Mouse (Mus musculus) embryonic fibroblast, embryonic 13.5 days (primary cell): ENCODE measurements around the gene Specc1.

Experiments used
- CTCF ChIP-seq: IDR thresholded peaks from 2 replicates; pipeline ENCODE4 v1.5.1; 2011; ENCODE audit warnings: mild to moderate bottlenecking, control low read depth, low read length, moderate library complexity, borderline replicate concordance; ENCODE audit not compliant: insufficient read depth
- POLR2A ChIP-seq: IDR thresholded peaks from 2 replicates; pipeline ENCODE4 v1.6.1; 2011; ENCODE audit warnings: low read depth, mild to moderate bottlenecking, control low read depth, low read length, moderate library complexity

DNA sequence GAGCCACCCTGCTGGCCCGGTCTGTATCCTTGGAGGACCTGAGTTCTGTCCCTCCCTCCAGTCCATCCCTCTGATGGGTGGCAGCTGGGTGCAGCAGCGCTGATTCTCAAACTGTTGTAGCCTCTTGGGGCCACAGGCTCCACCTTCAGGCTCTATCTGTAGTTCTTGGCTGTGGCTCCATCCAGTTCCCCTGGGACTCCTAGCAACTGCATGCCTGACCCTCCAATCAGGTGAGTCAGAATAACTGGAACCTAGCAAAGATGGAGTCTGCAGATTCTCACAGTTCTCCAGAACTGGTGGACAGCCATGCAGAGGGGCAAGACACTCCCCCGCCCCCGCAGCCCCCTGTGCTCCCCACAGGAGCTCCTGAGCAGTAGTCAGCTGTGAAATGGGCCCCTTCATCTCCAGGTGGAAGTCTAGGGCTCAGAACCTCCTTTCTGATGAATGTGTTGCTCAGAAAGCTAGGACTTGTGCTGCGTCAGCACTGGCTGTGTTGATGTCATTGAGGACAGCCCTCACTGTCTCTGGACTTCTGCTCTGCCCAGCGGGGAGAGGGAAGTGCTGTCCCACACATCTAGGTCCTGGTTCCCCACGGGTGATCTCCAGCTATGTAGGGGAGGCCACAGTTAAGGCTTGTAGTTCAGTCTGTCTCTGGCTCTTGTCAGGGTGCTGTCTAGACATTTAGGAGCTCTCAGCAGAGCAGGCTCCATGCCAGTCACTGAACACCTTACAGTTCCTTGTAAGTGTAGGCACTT is 264.4 kb downstream of the Specc1 start:
- TF ChIP-seq CTCF (no peak), POLR2A (no peak)
